Mouse (Mus musculus) thymus, adult 2 months (tissue): Measurements from ENCODE around the gene Zdhhc11.

Source experiments
- CTCF ChIP-seq: fragments of 200-500 bp; IDR thresholded peaks from 2 replicates; pipeline ENCODE4 v1.5.1; 2012; ENCODE audit warnings: mild to moderate bottlenecking, control low read depth, low read length, moderate library complexity, borderline replicate concordance; ENCODE audit not compliant: control insufficient read depth, poor library complexity, insufficient read depth; ENCODE audit errors: extremely low read depth
- POLR2A ChIP-seq: fragments of 200-500 bp; IDR thresholded peaks from 2 replicates; pipeline ENCODE4 v1.6.1; 2012; ENCODE audit warnings: mild to moderate bottlenecking, low read length, control low read depth, moderate library complexity; ENCODE audit not compliant: control insufficient read depth, poor library complexity, insufficient read depth; ENCODE audit errors: extremely low read depth

DNA sequence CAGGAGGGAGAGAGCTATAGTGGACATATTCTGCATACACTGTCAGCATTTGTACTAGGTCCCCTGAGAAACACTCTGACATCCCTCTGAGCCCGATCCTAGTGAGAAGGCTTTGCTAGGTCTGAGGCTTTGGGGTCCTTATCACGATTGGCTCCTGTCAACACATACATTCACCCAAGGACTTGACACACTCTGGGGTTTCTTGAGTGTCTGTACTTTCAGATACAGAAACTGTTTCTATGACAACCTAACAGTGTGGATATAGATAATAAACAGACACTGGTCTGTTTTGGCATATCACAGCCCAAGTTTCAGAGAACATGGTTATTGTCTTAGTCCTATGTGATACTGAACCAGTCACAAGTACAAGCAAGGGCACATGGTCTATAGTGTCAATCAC lies 27.1 kb downstream of the Zdhhc11 start:
- TF ChIP-seq CTCF: no peak
- no peak for TF ChIP-seq POLR2A
